Mouse (Mus musculus): ENCODE data around the gene Fzd7. TPM values are rescaled to one million over a fixed set of nuclear protein-coding genes. Genes with fewer than 3 reads are reported as not detected.

Fzd7 gene
- polyA plus RNA-seq, 1 experiment from 2014 or later = 6.2 TPM

DNA sequence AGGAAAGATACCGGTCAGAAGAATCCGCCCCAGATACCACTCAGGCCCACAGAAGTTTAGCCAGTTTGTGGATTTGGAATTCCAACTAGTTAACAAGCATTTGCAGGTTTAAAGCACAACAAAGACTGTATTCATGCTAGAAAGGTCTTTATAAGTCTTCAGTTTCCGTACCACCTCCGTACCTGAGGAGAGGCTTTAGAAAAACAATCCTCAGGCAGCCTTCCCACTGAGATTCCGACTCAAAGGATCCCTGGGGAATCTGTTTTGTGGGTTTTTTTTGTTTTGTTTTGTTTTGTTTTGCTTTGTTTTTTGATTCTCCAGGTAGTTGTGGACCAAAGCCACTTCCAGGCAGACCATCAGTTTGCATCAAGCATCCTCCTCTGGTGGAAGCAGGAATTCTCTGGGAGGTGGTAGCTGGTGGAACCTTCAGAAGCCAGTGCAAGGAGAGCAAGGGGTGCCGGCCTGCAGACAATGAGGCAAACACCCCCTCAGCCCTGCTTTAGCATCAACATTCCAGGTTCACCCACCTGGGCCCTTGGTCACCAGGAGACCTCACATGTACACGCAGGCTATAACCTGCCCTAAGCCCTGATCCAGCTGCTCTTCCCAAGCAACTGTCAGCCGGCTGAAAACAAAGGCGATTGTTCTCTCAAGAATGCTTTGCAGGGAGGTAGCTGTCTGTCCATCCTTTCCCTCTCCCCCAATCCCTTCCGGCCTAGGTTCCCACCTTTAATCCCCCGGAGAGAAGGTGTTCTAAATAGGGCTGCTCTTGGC is 33.5 kb upstream of the Fzd7 start:
- Histone ChIP-seq H3K4me3 (no peak overlapping the region), H3K27ac (ENCODE audit: poor library complexity, severe bottlenecking) (no peak overlapping the region), H3K36me3 (no peaks in the 10 kb centered on the region), H3K9me3 (replicated peaks) (no peaks in the 10 kb centered on the region), H3K4me1 (replicated peaks) (peaks cover 7% of the 10 kb centered on the region), H3K27me3 (replicated peaks) (peaks cover 28% of the 10 kb centered on the region), H3K9ac (no peak overlapping the region), H3K4me2 (no peak overlapping the region)
- WGBS = 47% methylated on average over 11 of the region's 11 CpGs
- ATAC-seq (ENCODE audit: insufficient number of reproducible peaks, low FRiP score) = no peak

DNA sequence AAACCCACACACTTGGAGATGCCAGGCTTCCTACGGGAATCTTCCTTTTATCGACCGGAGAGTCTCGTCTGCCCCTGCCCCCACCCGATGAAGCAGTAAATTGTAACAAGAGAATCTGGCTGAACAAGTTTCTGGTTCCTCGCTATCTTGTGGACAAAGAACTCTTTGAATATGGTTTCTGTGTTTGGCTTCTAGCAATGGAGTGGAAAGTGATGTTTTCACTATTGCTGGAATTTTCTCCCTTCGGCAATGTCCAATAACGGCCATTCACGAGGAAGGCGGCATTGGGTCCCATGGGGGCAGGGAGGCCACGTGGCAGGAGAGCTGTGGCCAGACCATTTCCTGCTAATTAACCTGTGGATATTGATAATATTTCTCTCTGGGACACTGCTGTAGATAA is 32.8 kb upstream of the Fzd7 start:
- H3K9ac ChIP-seq = no peak overlapping the region
- no peaks in the 10 kb centered on the region for H3K9me3 ChIP-seq (replicated peaks)
- no peaks in the 10 kb centered on the region for H3K36me3 ChIP-seq
- WGBS = 26% methylated on average over 11 of the region's 11 CpGs
- peaks cover 28% of the 10 kb centered on the region for H3K27me3 ChIP-seq (replicated peaks)
- H3K4me3 ChIP-seq = no peak overlapping the region
- peak overlapping the region; percentile 23; the same call in 1 of the 2 replicates for H3K4me2 ChIP-seq
- H3K27ac ChIP-seq (ENCODE audit: poor library complexity, severe bottlenecking) = no peak overlapping the region
- no peak for ATAC-seq (ENCODE audit: insufficient number of reproducible peaks, low FRiP score)
- H3K4me1 ChIP-seq (replicated peaks) = peaks cover 7% of the 10 kb centered on the region

DNA sequence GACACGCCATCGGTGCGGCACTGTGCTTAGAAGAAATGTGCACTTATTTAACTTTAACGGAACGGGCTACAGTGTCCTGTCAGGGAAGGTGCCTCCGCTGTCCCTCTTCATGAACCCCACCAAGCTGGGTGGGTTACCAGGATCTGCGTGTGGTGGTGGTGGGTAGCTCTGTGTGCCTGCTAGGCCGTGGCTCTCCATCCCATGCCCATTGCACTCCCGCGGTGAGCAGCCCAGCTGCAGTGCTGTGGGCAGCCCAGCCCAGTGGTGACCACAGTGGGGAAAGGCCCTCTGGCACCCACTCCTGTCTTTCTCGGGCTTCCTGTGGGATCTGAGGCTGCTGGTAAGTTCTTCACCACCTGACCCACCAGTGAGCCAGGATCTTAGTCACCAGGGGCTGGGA is 31.3 kb upstream of the Fzd7 start:
- Histone ChIP-seq H3K27ac (ENCODE audit: poor library complexity, severe bottlenecking) (no peak overlapping the region), H3K4me1 (replicated peaks) (peaks cover 7% of the 10 kb centered on the region), H3K9me3 (replicated peaks) (no peaks in the 10 kb centered on the region), H3K4me2 (no peak overlapping the region), H3K36me3 (no peaks in the 10 kb centered on the region), H3K27me3 (replicated peaks) (peaks cover 28% of the 10 kb centered on the region), H3K4me3 (no peak overlapping the region), H3K9ac (no peak overlapping the region)
- ATAC-seq (ENCODE audit: insufficient number of reproducible peaks, low FRiP score) = no peak
- 81% methylated on average over 11 of the region's 11 CpGs for WGBS

DNA sequence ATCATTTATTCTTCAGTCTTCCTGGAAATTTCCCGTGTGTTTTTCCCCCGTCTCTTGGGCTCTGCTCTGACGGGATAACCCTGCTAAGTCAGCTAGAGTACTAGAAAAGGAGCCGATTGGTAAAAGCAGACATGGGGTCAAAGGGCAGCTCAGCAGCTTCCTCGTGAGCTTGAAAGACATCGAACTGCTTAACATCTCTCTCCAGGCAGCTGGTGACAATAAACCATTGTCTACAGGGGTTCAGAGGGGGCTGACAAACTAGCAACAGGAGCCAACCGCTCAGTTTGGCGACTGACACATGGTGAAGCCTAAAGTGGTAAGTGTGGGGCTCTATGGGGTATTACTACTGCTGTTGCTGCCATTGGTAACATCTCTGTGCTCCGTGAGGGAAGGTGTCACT is 30.6 kb upstream of the Fzd7 start:
- H3K4me3 ChIP-seq = no peak overlapping the region
- H3K9ac ChIP-seq = no peak overlapping the region
- H3K4me2 ChIP-seq = no peak overlapping the region
- peaks cover 33% of the 10 kb centered on the region for H3K27me3 ChIP-seq (replicated peaks)
- H3K4me1 ChIP-seq (replicated peaks) = peaks cover 12% of the 10 kb centered on the region
- no peaks in the 10 kb centered on the region for H3K9me3 ChIP-seq (replicated peaks)
- 24% methylated on average over 9 of the region's 9 CpGs for WGBS
- no peaks in the 10 kb centered on the region for H3K36me3 ChIP-seq
- ATAC-seq (ENCODE audit: insufficient number of reproducible peaks, low FRiP score) = no peak
- no peak overlapping the region for H3K27ac ChIP-seq (ENCODE audit: poor library complexity, severe bottlenecking)

DNA sequence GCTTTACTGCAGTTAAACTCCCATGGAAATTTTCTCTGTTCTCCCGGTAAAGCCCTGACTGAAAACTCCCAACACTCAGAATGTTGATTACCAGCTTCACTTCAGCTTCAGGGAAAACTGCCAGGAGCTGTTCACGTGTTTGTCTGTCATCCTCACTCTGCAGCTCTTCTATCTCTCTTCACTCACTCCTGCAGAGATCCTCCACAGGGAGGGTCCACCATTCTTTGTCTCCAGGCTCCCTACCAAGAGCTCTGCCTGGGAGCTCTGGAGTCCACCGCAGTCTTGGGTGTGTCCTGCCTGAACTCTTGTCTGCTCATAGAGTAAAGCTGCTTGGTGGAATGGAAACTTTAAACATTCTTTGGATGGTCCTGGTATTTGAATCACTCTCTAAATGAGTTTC is 25.4 kb upstream of the Fzd7 start:
- no peaks in the 10 kb centered on the region for H3K9me3 ChIP-seq (replicated peaks)
- no peak overlapping the region for H3K4me3 ChIP-seq
- no peak overlapping the region for H3K27ac ChIP-seq (ENCODE audit: poor library complexity, severe bottlenecking)
- ATAC-seq (ENCODE audit: insufficient number of reproducible peaks, low FRiP score) = no peak
- peaks cover 20% of the 10 kb centered on the region for H3K27me3 ChIP-seq (replicated peaks)
- H3K4me1 ChIP-seq (replicated peaks) = peaks cover 17% of the 10 kb centered on the region; the same call in 1 of the 2 replicates
- H3K9ac ChIP-seq = no peak overlapping the region
- 15% methylated on average over 3 of the region's 3 CpGs for WGBS
- no peaks in the 10 kb centered on the region for H3K36me3 ChIP-seq
- H3K4me2 ChIP-seq = no peak overlapping the region

DNA sequence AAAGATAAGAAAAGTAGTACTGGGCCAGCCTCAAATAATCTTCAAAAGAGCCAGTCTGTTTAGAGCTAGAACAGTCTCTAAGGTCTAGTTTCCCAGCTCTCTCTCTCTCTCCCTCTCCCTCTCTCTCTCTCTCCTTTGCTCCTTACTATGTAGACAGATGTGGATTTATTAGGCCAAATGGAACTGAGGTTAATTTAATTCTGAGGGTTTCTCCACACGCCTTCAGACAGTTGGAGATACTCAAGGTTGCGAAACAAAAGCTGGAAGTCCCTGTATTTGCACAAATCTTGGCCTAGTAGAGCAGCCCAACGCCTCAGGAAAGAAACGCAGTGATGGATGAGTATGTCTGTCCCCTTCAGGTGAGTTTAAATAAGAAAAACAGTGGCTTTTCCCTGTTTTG is 24.4 kb upstream of the Fzd7 start:
- peaks cover 30% of the 10 kb centered on the region for H3K27me3 ChIP-seq (replicated peaks)
- no peak overlapping the region for H3K4me2 ChIP-seq
- H3K4me3 ChIP-seq = no peak overlapping the region
- no peak overlapping the region for H3K27ac ChIP-seq (ENCODE audit: poor library complexity, severe bottlenecking)
- ATAC-seq (ENCODE audit: insufficient number of reproducible peaks, low FRiP score) = no peak
- WGBS = 80% methylated on average over 4 of the region's 4 CpGs
- no peaks in the 10 kb centered on the region for H3K9me3 ChIP-seq (replicated peaks)
- no peak overlapping the region for H3K9ac ChIP-seq
- H3K36me3 ChIP-seq = no peaks in the 10 kb centered on the region
- H3K4me1 ChIP-seq (replicated peaks) = peaks cover 17% of the 10 kb centered on the region; the same call in 1 of the 2 replicates

DNA sequence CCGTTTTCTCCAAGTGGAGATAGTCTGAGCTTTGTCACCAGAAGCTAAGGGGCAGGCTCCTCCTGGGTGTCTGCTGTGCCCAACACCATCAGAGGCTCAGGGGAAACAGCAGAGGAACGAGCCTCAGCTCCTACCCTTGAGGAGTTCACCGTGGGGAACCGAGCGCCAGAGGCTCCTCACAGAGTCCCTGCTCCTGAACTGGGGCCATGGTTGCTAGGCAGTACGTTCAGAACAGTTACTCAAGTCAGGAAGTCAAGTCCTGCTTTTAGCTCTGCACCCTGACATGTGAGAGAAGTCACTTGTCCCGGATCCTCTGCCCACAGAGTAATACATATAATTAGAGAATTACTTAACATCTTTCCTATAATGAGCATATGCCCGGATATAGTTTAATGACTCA is 23.3 kb upstream of the Fzd7 start:
- Histone ChIP-seq H3K36me3 (no peaks in the 10 kb centered on the region), H3K4me3 (no peak overlapping the region), H3K27ac (ENCODE audit: poor library complexity, severe bottlenecking) (no peak overlapping the region), H3K9ac (no peak overlapping the region), H3K4me1 (replicated peaks) (peaks cover 17% of the 10 kb centered on the region; the same call in 1 of the 2 replicates), H3K27me3 (replicated peaks) (peaks cover 37% of the 10 kb centered on the region), H3K9me3 (replicated peaks) (no peaks in the 10 kb centered on the region), H3K4me2 (peak overlapping the region; percentile 30; the same call in 1 of the 2 replicates)
- no peak for ATAC-seq (ENCODE audit: insufficient number of reproducible peaks, low FRiP score)
- WGBS = 25% methylated on average over 8 of the region's 8 CpGs

DNA sequence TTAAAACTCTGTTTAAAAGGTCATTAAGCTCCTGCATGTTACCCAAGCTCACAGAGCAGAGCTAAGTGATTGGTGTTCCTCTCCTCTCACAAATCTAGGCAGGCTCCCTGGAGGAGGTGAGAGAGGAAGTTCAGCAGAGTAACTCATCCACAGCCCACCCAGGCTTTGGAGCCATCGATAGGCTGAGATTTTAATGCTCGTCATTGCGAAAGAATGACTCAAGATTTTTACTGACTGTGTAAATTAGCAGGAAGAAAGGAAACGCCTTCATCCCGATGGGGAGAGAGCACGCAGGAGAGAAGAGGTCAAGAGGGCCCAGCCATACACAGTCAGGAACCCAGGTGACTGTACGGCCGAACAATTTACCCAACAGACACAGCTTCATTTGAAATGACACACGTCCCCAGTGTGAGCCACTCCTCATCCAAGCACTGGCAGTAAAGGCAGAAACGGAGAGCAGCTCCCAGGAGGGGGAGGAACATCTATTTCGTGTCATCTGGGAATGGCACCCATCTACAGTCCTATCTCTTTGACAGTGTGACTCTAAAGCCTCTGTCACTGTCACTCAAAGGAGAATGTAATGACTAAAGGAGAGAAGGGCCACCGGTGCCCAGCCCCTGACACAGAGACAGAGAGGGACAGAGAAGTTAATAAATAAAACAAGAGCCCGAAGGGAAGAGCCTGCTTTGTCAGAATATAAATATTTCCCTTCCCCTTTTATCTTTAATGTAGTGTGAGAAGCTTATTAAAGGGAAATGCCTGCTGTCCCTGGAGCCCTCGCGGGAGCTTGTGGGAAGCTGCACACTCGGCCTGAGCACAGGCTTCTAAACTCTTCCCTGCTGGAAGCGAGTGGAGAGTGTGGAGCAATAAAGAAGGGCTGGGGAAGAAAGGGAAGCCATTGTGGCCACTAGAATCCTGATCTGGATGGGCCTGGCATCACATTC is 17.3 kb upstream of the Fzd7 start:
- WGBS = 54% methylated on average over 17 of the region's 17 CpGs
- Histone ChIP-seq H3K4me1 (replicated peaks) (no peaks in the 10 kb centered on the region), H3K27me3 (replicated peaks) (peaks cover 40% of the 10 kb centered on the region), H3K27ac (ENCODE audit: poor library complexity, severe bottlenecking) (no peak overlapping the region), H3K36me3 (no peaks in the 10 kb centered on the region), H3K9ac (no peak overlapping the region), H3K4me3 (no peak overlapping the region), H3K4me2 (no peak overlapping the region), H3K9me3 (replicated peaks) (no peaks in the 10 kb centered on the region)
- ATAC-seq (ENCODE audit: insufficient number of reproducible peaks, low FRiP score) = no peak

DNA sequence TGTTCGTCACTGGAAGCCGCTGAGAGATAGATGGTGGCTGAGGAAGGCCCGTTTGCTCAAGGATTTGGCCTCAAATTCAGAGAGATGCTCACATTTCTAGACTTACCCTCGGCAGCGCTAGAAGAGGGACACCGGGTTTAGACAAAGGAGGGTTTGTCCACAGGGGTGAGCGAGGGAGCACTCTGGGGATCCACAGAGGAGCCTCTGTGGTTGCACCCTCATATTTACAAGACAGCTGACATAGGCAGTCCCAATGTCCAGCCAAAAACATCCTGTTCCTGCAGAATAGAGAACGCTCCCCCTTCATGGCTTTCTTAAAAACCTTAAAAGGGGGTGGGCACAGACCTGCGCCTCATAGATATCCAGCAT is 16.6 kb upstream of the Fzd7 start:
- no peak overlapping the region for H3K27ac ChIP-seq (ENCODE audit: poor library complexity, severe bottlenecking)
- ATAC-seq (ENCODE audit: insufficient number of reproducible peaks, low FRiP score) = no peak

DNA sequence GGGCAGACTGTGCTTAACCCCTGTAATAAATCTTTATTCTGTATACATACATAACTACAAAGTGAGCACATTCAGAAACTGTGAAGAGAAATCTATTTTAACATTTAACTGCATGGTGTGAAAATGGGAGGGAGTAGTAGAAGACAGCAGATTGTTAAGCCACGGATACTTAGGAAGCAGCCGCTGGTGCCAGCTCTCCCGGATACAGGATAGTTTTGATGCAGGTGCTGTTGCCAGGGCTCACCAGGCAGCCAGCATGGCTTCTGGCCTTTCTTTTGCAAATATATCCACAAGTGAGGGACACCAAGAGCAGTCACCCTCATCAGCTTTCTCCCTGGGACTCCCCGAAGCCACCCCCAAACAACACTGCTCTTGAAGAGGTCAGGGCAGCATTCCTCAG is 13.1 kb upstream of the Fzd7 start:
- ATAC-seq (ENCODE audit: insufficient number of reproducible peaks, low FRiP score) = no peak
- no peak overlapping the region for H3K4me3 ChIP-seq
- H3K9me3 ChIP-seq (replicated peaks) = no peaks in the 10 kb centered on the region
- no peak overlapping the region for H3K27ac ChIP-seq (ENCODE audit: poor library complexity, severe bottlenecking)
- 43% methylated on average over 4 of the region's 4 CpGs for WGBS
- H3K4me2 ChIP-seq = no peak overlapping the region
- H3K36me3 ChIP-seq = no peaks in the 10 kb centered on the region
- H3K9ac ChIP-seq = no peak overlapping the region
- H3K27me3 ChIP-seq (replicated peaks) = peaks cover 42% of the 10 kb centered on the region
- peaks cover 14% of the 10 kb centered on the region for H3K4me1 ChIP-seq (replicated peaks)

More for the DNA sequence above, 16.6 kb upstream of the Fzd7 start:
- H3K36me3 ChIP-seq = no peaks in the 10 kb centered on the region
- no peaks in the 10 kb centered on the region for H3K4me1 ChIP-seq (replicated peaks)
- H3K27me3 ChIP-seq (replicated peaks) = peaks cover 47% of the 10 kb centered on the region
- H3K4me2 ChIP-seq = no peak overlapping the region
- WGBS = 75% methylated on average over 9 of the region's 9 CpGs
- H3K9me3 ChIP-seq (replicated peaks) = no peaks in the 10 kb centered on the region
- H3K4me3 ChIP-seq = no peak overlapping the region
- no peak overlapping the region for H3K9ac ChIP-seq

DNA sequence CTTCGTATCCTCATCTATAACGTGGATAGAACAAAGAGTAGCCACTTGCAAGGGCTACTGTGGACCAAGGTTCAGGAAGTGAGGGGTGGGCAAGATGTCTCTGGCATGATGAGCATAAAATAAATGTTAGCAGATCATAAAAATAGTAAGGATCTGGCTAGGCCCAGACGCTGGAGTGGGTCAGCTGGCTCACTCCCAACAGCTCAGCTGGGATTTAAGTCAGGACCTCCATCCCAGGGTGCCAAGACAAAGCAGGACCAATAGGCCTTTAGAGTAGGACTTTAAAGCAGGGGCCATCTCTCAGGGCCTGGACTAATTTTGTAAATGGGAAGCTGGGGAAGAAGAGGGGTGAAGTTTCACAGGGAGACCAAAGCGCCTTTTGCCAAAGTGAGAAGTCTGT is 11.5 kb upstream of the Fzd7 start:
- no peaks in the 10 kb centered on the region for H3K9me3 ChIP-seq (replicated peaks)
- H3K36me3 ChIP-seq = no peaks in the 10 kb centered on the region
- no peak overlapping the region for H3K4me2 ChIP-seq
- WGBS = 57% methylated on average over 4 of the region's 4 CpGs
- ATAC-seq (ENCODE audit: insufficient number of reproducible peaks, low FRiP score) = no peak
- H3K27ac ChIP-seq (ENCODE audit: poor library complexity, severe bottlenecking) = no peak overlapping the region
- H3K9ac ChIP-seq = no peak overlapping the region
- peaks cover 44% of the 10 kb centered on the region for H3K27me3 ChIP-seq (replicated peaks)
- peaks cover 14% of the 10 kb centered on the region for H3K4me1 ChIP-seq (replicated peaks)
- H3K4me3 ChIP-seq = no peak overlapping the region
